Mouse (Mus musculus) frontal cortex, adult (tissue): ENCODE data around the gene Trim33.

Experiments used
- ATAC-seq: cut with Nextera tagmentation; 2 replicates; pipeline ENCODE4 v1.9.2; 2017; ENCODE audit warnings: mild to moderate bottlenecking, moderate library complexity, mixed read lengths; ENCODE audit not compliant: low TSS enrichment

The Trim33 gene

GRCm38 (mm10) chr3:103361150-103361549 is 82.1 kb downstream of the Trim33 start:
- ATAC-seq: no peak

- ATAC-seq: no peak
Measured at GRCm38 (mm10) chr3:103364182-103364945, 85.3 kb downstream of the Trim33 start.

- no peak for ATAC-seq
Measured at GRCm38 (mm10) chr3:103367176-103367970, 88.3 kb downstream of the Trim33 start.

GRCm38 (mm10) chr3:103368731-103369130 is 89.6 kb downstream of the Trim33 start:
- no peak for ATAC-seq

GRCm38 (mm10) chr3:103374028-103374427 is 94.9 kb downstream of the Trim33 start:
- ATAC-seq: peak; percentile 83

GRCm38 (mm10) chr3:103375181-103375855 is 96.2 kb downstream of the Trim33 start:
- no peak for ATAC-seq

- no peak; the same call in 1 of the 2 replicates for ATAC-seq
Measured at GRCm38 (mm10) chr3:103378018-103378417, 98.9 kb downstream of the Trim33 start.

- ATAC-seq: no peak
Measured at GRCm38 (mm10) chr3:103379371-103379770, 100.3 kb downstream of the Trim33 start.

GRCm38 (mm10) chr3:103380814-103381213 is 101.7 kb downstream of the Trim33 start:
- no peak for ATAC-seq

GRCm38 (mm10) chr3:103381441-103381840 is 102.3 kb downstream of the Trim33 start:
- no peak for ATAC-seq

- ATAC-seq: peak; percentile 98
Measured at GRCm38 (mm10) chr3:103382872-103383567, 103.9 kb downstream of the Trim33 start.

- ATAC-seq: no peak
Measured at GRCm38 (mm10) chr3:103384486-103384885, 105.4 kb downstream of the Trim33 start.

GRCm38 (mm10) chr3:103384949-103385348 is 105.9 kb downstream of the Trim33 start:
- no peak for ATAC-seq

GRCm38 (mm10) chr3:103385383-103386291 is 106.5 kb downstream of the Trim33 start:
- ATAC-seq: no peak

GRCm38 (mm10) chr3:103386292-103387031 is 107.4 kb downstream of the Trim33 start:
- ATAC-seq: no peak

- ATAC-seq: peak; percentile 74
Measured at GRCm38 (mm10) chr3:103392613-103393258, 113.6 kb downstream of the Trim33 start.

- ATAC-seq: no peak; the same call in 1 of the 2 replicates
Measured at GRCm38 (mm10) chr3:103393283-103394060, 114.4 kb downstream of the Trim33 start.

GRCm38 (mm10) chr3:103394121-103394520 is 115.0 kb downstream of the Trim33 start:
- no peak for ATAC-seq

GRCm38 (mm10) chr3:103397523-103397922 is 118.4 kb downstream of the Trim33 start:
- ATAC-seq: no peak
